Mouse (Mus musculus): ENCODE data around the gene Auts2. TPM values are rescaled to one million over a fixed set of nuclear protein-coding genes. Genes with fewer than 3 reads are reported as not detected.

The Auts2 gene
- total RNA-seq, 1 experiment = 9.9 TPM

GRCm38 (mm10) chr5:131978939-131979338 lies 564.2 kb downstream of the Auts2 start:
- H3K36me3 ChIP-seq (ENCODE audit: control insufficient read depth, insufficient read depth, low read length, poor library complexity, severe bottlenecking) = no peaks in the 10 kb centered on the region
- no peak overlapping the region for H3K27ac ChIP-seq (ENCODE audit: insufficient read depth, low read depth, low read length, poor library complexity, severe bottlenecking)
- no peak for TF ChIP-seq CHD2 (IDR thresholded peaks at IDR 0.05; ENCODE audit: low read depth, low read length)
- TF ChIP-seq ZC3H11A (IDR thresholded peaks at IDR 0.05; ENCODE audit: borderline replicate concordance, low read depth, low read length) = no peak
- TF ChIP-seq ZNF384 (IDR thresholded peaks at IDR 0.05; ENCODE audit: low read depth, low read length) = no peak
- no peak for TF ChIP-seq HCFC1 (IDR thresholded peaks at IDR 0.05; ENCODE audit: borderline replicate concordance, insufficient read depth, low read length)
- no peak for TF ChIP-seq MAFK (IDR thresholded peaks at IDR 0.05; ENCODE audit: insufficient read depth, low read depth, low read length)
- no peaks in the 10 kb centered on the region for H3K4me1 ChIP-seq (ENCODE audit: control insufficient read depth in 2 of 2, insufficient read depth in 2 of 2, low read length in 2 of 2, poor library complexity in 1 of 2)
- no peaks in the 10 kb centered on the region for H3K9me3 ChIP-seq (ENCODE audit: control insufficient read depth, insufficient read depth, low read depth, low read length)
- in situ Hi-C loops (cut with MboI; ENCODE audit: low sequenced_read_pairs in 2 of 2, unreplicated experiment in 2 of 2) = no loop called here
- no peak for DNase-seq (ENCODE audit: low read depth, low spot score)
- no peak overlapping the region for H3K9ac ChIP-seq (ENCODE audit: insufficient read depth, low read depth, low read length, poor library complexity, severe bottlenecking)
- H3K4me3 ChIP-seq (ENCODE audit: insufficient read depth in 1 of 2, low read depth in 1 of 2, low read length in 2 of 2, poor library complexity in 1 of 2, severe bottlenecking in 1 of 2) = no peak overlapping the region

GRCm38 (mm10) chr5:131977497-131977896 lies 565.6 kb downstream of the Auts2 start:
- Histone ChIP-seq H3K4me3 (ENCODE audit: insufficient read depth in 1 of 2, low read depth in 1 of 2, low read length in 2 of 2, poor library complexity in 1 of 2, severe bottlenecking in 1 of 2) (no peak overlapping the region), H3K4me1 (ENCODE audit: control insufficient read depth in 2 of 2, insufficient read depth in 2 of 2, low read length in 2 of 2, poor library complexity in 1 of 2) (no peaks in the 10 kb centered on the region), H3K9me3 (ENCODE audit: control insufficient read depth, insufficient read depth, low read depth, low read length) (no peaks in the 10 kb centered on the region), H3K36me3 (ENCODE audit: control insufficient read depth, insufficient read depth, low read length, poor library complexity, severe bottlenecking) (no peaks in the 10 kb centered on the region), H3K9ac (ENCODE audit: insufficient read depth, low read depth, low read length, poor library complexity, severe bottlenecking) (no peak overlapping the region), H3K27ac (ENCODE audit: insufficient read depth, low read depth, low read length, poor library complexity, severe bottlenecking) (no peak overlapping the region)
- in situ Hi-C loops (cut with MboI; ENCODE audit: low sequenced_read_pairs in 2 of 2, unreplicated experiment in 2 of 2) = no loop called here
- TF ChIP-seq MAFK (IDR thresholded peaks at IDR 0.05; ENCODE audit: insufficient read depth, low read depth, low read length) = no peak
- TF ChIP-seq ZNF384 (IDR thresholded peaks at IDR 0.05; ENCODE audit: low read depth, low read length) = no peak
- TF ChIP-seq HCFC1 (IDR thresholded peaks at IDR 0.05; ENCODE audit: borderline replicate concordance, insufficient read depth, low read length) = no peak
- no peak for TF ChIP-seq CHD2 (IDR thresholded peaks at IDR 0.05; ENCODE audit: low read depth, low read length)
- TF ChIP-seq ZC3H11A (IDR thresholded peaks at IDR 0.05; ENCODE audit: borderline replicate concordance, low read depth, low read length) = no peak
- DNase-seq (ENCODE audit: low read depth, low spot score) = no peak

- Histone ChIP-seq H3K36me3 (ENCODE audit: control insufficient read depth, insufficient read depth, low read length, poor library complexity, severe bottlenecking) (no peaks in the 10 kb centered on the region), H3K4me3 (ENCODE audit: insufficient read depth in 1 of 2, low read depth in 1 of 2, low read length in 2 of 2, poor library complexity in 1 of 2, severe bottlenecking in 1 of 2) (no peak overlapping the region), H3K9me3 (ENCODE audit: control insufficient read depth, insufficient read depth, low read depth, low read length) (no peaks in the 10 kb centered on the region), H3K9ac (ENCODE audit: insufficient read depth, low read depth, low read length, poor library complexity, severe bottlenecking) (no peak overlapping the region), H3K4me1 (ENCODE audit: control insufficient read depth in 2 of 2, insufficient read depth in 2 of 2, low read length in 2 of 2, poor library complexity in 1 of 2) (no peaks in the 10 kb centered on the region), H3K27ac (ENCODE audit: insufficient read depth, low read depth, low read length, poor library complexity, severe bottlenecking) (no peak overlapping the region)
- TF ChIP-seq HCFC1 (IDR thresholded peaks at IDR 0.05; ENCODE audit: borderline replicate concordance, insufficient read depth, low read length) (no peak), CHD2 (IDR thresholded peaks at IDR 0.05; ENCODE audit: low read depth, low read length) (no peak), MAFK (IDR thresholded peaks at IDR 0.05; ENCODE audit: insufficient read depth, low read depth, low read length) (no peak)
- in situ Hi-C loops (cut with MboI; ENCODE audit: low sequenced_read_pairs in 2 of 2, unreplicated experiment in 2 of 2) = no loop called here
- no peak for DNase-seq (ENCODE audit: low read depth, low spot score)
Measured at GRCm38 (mm10) chr5:131971901-131972300, 571.2 kb downstream of the Auts2 start.

- Histone ChIP-seq H3K27ac (ENCODE audit: insufficient read depth, low read depth, low read length, poor library complexity, severe bottlenecking) (no peak overlapping the region), H3K4me3 (ENCODE audit: insufficient read depth in 1 of 2, low read depth in 1 of 2, low read length in 2 of 2, poor library complexity in 1 of 2, severe bottlenecking in 1 of 2) (no peak overlapping the region), H3K9me3 (ENCODE audit: control insufficient read depth, insufficient read depth, low read depth, low read length) (no peaks in the 10 kb centered on the region), H3K4me1 (ENCODE audit: control insufficient read depth in 2 of 2, insufficient read depth in 2 of 2, low read length in 2 of 2, poor library complexity in 1 of 2) (no peaks in the 10 kb centered on the region), H3K36me3 (ENCODE audit: control insufficient read depth, insufficient read depth, low read length, poor library complexity, severe bottlenecking) (no peaks in the 10 kb centered on the region), H3K9ac (ENCODE audit: insufficient read depth, low read depth, low read length, poor library complexity, severe bottlenecking) (no peak overlapping the region)
- TF ChIP-seq CHD2 (IDR thresholded peaks at IDR 0.05; ENCODE audit: low read depth, low read length) = no peak
- TF ChIP-seq ZNF384 (IDR thresholded peaks at IDR 0.05; ENCODE audit: low read depth, low read length) = no peak
- no peak for TF ChIP-seq MAFK (IDR thresholded peaks at IDR 0.05; ENCODE audit: insufficient read depth, low read depth, low read length)
- no peak for TF ChIP-seq ZC3H11A (IDR thresholded peaks at IDR 0.05; ENCODE audit: borderline replicate concordance, low read depth, low read length)
- no peak for TF ChIP-seq HCFC1 (IDR thresholded peaks at IDR 0.05; ENCODE audit: borderline replicate concordance, insufficient read depth, low read length)
- DNase-seq (ENCODE audit: low read depth, low spot score) = no peak
- in situ Hi-C loops (cut with MboI; ENCODE audit: low sequenced_read_pairs in 2 of 2, unreplicated experiment in 2 of 2) = no loop called here
Measured at GRCm38 (mm10) chr5:131965499-131965898, 577.6 kb downstream of the Auts2 start.

- Histone ChIP-seq H3K9ac (ENCODE audit: insufficient read depth, low read depth, low read length, poor library complexity, severe bottlenecking) (no peak overlapping the region), H3K9me3 (ENCODE audit: control insufficient read depth, insufficient read depth, low read depth, low read length) (no peaks in the 10 kb centered on the region), H3K4me1 (ENCODE audit: control insufficient read depth in 2 of 2, insufficient read depth in 2 of 2, low read length in 2 of 2, poor library complexity in 1 of 2) (no peaks in the 10 kb centered on the region), H3K27ac (ENCODE audit: insufficient read depth, low read depth, low read length, poor library complexity, severe bottlenecking) (no peak overlapping the region), H3K4me3 (ENCODE audit: insufficient read depth in 1 of 2, low read depth in 1 of 2, low read length in 2 of 2, poor library complexity in 1 of 2, severe bottlenecking in 1 of 2) (no peak overlapping the region), H3K36me3 (ENCODE audit: control insufficient read depth, insufficient read depth, low read length, poor library complexity, severe bottlenecking) (no peaks in the 10 kb centered on the region)
- no peak for DNase-seq (ENCODE audit: low read depth, low spot score)
- in situ Hi-C loops (cut with MboI; ENCODE audit: low sequenced_read_pairs in 2 of 2, unreplicated experiment in 2 of 2) = no loop called here
- TF ChIP-seq ZNF384 (IDR thresholded peaks at IDR 0.05; ENCODE audit: low read depth, low read length) (no peak), CHD2 (IDR thresholded peaks at IDR 0.05; ENCODE audit: low read depth, low read length) (no peak), HCFC1 (IDR thresholded peaks at IDR 0.05; ENCODE audit: borderline replicate concordance, insufficient read depth, low read length) (no peak), ZC3H11A (IDR thresholded peaks at IDR 0.05; ENCODE audit: borderline replicate concordance, low read depth, low read length) (no peak), MAFK (IDR thresholded peaks at IDR 0.05; ENCODE audit: insufficient read depth, low read depth, low read length) (no peak)
Measured at GRCm38 (mm10) chr5:131963565-131963964, 579.6 kb downstream of the Auts2 start.
